Comparison of ENCODE assay signal across 8 mouse cellular contexts in the genomic region with DNA sequence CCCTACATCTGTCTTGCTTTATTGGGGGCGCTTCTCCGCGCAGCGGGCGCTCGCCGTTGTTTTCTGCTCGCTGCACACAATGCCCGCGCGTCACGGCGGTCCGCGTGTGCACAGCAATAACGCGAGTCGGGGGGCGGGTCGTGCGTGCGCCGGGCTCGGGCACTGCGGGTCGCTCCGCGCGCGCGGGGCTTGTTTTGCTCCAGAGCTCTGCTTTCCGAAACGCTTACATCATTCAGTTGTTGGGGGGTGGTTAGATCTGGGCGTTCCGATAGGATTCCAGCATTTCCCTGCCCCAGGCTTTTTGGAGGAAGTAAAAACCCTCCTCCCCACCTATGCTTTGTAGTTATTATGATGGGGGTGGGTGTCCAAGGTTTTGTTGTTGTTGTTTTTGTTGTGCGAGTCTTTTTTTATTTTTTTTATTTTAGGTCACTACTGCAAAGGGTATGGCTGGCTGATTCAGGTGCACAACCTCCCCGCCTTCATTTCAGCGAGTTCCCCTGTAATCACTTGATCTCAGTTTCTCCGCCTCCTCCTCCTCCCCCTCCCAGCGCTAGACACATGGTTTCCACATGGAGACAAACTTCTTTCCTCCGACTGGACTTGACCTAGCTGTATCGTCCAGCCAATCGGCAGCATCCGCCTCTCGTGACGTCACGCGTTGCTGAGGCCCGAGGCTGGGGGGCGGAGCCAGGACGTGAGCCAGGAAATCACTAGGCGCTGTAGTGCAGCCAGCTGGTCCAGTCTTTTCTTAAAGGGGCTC. TPM values are rescaled to one million over a fixed set of nuclear protein-coding genes. Genes with fewer than 3 reads are reported as not detected.
DNase-seq lines count a peak whose midpoint lies in the region; ATAC-seq and TF ChIP-seq lines count a peak whose summit lies in the region.

No protein-coding gene starts in this region.

- peaks cover 3% of the 10 kb centered on the region for H3K4me1 ChIP-seq in cortical plate, adult 2 months (ENCODE audit: control insufficient read depth, insufficient read depth, low read length)
- peaks cover 52% of the 10 kb centered on the region for H3K4me1 ChIP-seq in megakaryocyte, embryonic 14.5 days

- H3K9me3 ChIP-seq in megakaryocyte, embryonic 14.5 days: no peaks in the 10 kb centered on the region

- no peak; the same call in none of the 2 replicates for TF ChIP-seq POLR2A in cortical plate, adult 2 months (IDR thresholded peaks at IDR 0.05; ENCODE audit: extremely low read depth, insufficient read depth, low read length)

- ATAC-seq in activated CD4-positive, CD25-positive, alpha-beta regulatory T cell, adult 4 months: peak; percentile 73

- peak overlapping the region; percentile 98 for H3K4me3 ChIP-seq in cortical plate, adult 2 months (ENCODE audit: insufficient read depth, low read length)
- H3K4me3 ChIP-seq in megakaryocyte, embryonic 14.5 days (replicated peaks): peak overlapping the region; percentile 99

- peaks cover 33% of the 10 kb centered on the region for H3K36me3 ChIP-seq in megakaryocyte, embryonic 14.5 days (replicated peaks; ENCODE audit: low read length)

- no peak for TF ChIP-seq CTCF in cortical plate, adult 2 months (IDR thresholded peaks at IDR 0.05; ENCODE audit: extremely low read depth, insufficient read depth, low read length)

- peak; percentile 100 for DNase-seq in gastrocnemius, adult 8-10 months (ENCODE audit: low spot score in 2 of 2)
- DNase-seq in hindlimb bud, embryonic 11.5 days (ENCODE audit: extremely low spot score, low read depth, low spot score): peak; percentile 98
- DNase-seq in left cerebral cortex, adult 8-10 months (ENCODE audit: low spot score in 2 of 2): peak; percentile 99 to 100
- DNase-seq in right cerebral cortex, postnatal 10 days (ENCODE audit: low spot score in 2 of 2): peak; percentile 99 to 100
- DNase-seq in urinary bladder, postnatal 25 days (ENCODE audit: low spot score): peak; percentile 99

- peak overlapping the region; percentile 98 for H3K27ac ChIP-seq in cortical plate, adult 2 months (ENCODE audit: insufficient read depth, low read length)

- no peaks in the 10 kb centered on the region for H3K27me3 ChIP-seq in megakaryocyte, embryonic 14.5 days (replicated peaks)

RNA-seq across cellular contexts. Expression of gene Mxi1, which starts 3.5 kb away (rescaled TPM):
- polyA plus RNA-seq in activated CD4-positive, CD25-positive, alpha-beta regulatory T cell, adult 4 months (2017; shearing (Covaris generic)): 1 to 10 TPM; 4.7 to 4.9 TPM
- 81.0 and 82.8 TPM in 2 replicates for polyA plus RNA-seq in cortical plate, adult 2 months (2012; rRNA removed)
- 10 to 100 TPM; 48.9 to 53.6 (median 51.5) TPM for total RNA-seq in gastrocnemius, adult 8-10 months (2022)
- 10 to 100 TPM; 81.4 to 89.0 (median 87.7) TPM for total RNA-seq in left cerebral cortex, adult 8-10 months (2022)
- 32.9 and 41.2 TPM in 2 replicates for polyA plus RNA-seq in megakaryocyte, embryonic 14.5 days (2012; ENCODE audit: insufficient read depth, low replicate concordance)

RNA-seq across cellular contexts. Expression of gene Gm10197, which starts 57.7 kb away (rescaled TPM):
- polyA plus RNA-seq in activated CD4-positive, CD25-positive, alpha-beta regulatory T cell, adult 4 months (2017; shearing (Covaris generic)): not detected
- polyA plus RNA-seq in cortical plate, adult 2 months (2012; rRNA removed): not detected in 2 replicates
- not detected for total RNA-seq in gastrocnemius, adult 8-10 months (2022)
- not detected for total RNA-seq in left cerebral cortex, adult 8-10 months (2022)
- polyA plus RNA-seq in megakaryocyte, embryonic 14.5 days (2012; ENCODE audit: insufficient read depth, low replicate concordance): not detected in 2 replicates

Comparison
In these comparisons a context has a peak if more than half of its experiments do, and no peak if none do; other contexts are left out.
1. Peak in every context shown above with its lines: DNase-seq, ATAC-seq, H3K4me3 ChIP-seq and H3K27ac ChIP-seq.